Mouse (Mus musculus) brain, embryonic 18.5 days (tissue): ENCODE measurements at regions not wholly inside any gene's neighbourhood (a gene's known extent, or its start where the extent isn't known, plus 50 kb on each side); places are given as distances from the start of the nearest gene placed in this dataset.

Experiments used
- DNase-seq: peaks from one replicate; pipeline ENCODE4 v3.0.0-alpha.2; 2012; ENCODE audit warnings: low read depth, low spot score

- DNase-seq: no peak
These were observed 88.4 kb downstream of the Zfp706 start for GRCm38 (mm10) chr15:36919209-36919608.

DNA sequence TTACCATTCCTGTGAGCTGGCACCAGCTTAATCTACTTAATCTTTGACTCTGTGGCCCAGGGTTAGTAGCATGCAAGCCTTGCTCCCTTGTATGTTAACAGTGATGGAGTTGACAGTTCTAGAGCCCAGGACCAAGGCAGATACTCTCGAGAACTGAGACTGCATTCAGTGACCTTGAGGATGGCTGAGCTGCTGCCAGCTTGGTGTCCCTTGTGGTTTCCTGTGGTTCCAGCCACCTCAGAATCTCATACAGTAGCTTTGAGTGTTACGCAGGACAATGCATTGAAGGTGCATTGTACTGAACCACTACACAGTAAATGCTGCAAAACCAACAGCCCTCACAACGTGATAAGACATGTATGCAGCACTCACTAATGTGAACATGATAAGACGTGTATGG lies 90.6 kb downstream of the Zfp706 start:
- no peak for DNase-seq

DNA sequence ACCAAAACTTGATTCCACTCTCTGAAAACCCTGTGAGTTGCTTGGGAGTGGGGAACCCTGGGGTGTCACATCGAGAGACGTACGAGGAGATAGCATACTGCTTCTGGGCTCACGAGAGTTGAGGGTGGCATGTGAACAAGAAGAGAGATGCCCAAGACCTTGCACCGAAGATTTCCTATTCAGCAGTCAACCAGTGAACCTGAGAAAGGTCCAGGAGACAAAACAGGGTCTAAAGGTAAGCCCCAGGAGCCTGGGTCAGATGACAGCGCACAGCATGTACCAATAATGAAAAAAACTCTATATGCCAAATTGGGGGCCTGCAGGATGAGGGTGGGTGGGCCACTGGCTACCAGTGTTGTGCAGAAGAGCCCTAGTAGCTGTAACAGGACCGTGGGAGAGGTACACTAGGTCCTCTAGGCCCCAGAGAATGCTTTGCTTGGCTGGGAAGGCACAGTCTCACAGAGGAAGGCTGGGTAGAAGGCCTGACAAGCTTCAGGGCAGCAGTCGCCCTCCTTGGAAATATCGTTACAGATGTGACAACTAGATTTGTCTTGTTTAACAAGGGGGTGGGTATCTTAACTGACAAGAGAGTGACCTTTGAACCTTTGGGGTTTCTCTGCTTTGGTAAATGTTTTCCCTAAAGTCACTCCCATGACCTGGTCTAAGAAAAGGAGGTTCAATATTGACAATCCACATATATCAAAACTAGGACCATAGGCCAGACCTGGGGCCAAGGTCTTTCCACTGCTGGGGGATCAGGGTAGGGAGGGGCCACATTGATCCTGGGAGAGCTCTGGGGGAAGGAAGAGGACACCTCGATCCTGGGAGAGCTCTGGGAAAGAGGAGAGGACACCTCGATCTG lies 93.1 kb downstream of the Zfp706 start:
- DNase-seq: no peak

DNA sequence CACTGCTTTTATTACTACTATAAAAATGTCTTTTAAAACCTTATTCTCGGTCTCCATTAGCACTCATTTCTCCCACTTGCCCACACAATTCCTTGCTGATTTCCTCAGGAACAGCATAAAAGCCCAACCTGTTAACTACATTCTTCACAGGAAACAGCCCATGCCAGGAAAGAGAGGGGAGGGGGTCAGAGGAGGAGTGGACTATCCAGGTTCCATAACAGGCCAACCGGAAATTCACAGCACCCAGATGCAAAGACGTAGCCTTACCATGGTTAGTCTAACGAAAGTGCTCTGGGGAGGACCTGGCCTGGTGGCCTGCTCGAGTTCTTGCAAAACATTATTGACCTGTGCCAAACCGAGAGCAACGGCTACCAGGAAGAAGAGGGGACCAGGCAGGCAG lies 94.3 kb downstream of the Zfp706 start:
- no peak for DNase-seq

GRCm38 (mm10) chr15:36910272-36910671 lies 97.3 kb downstream of the Zfp706 start:
- no peak for DNase-seq

GRCm38 (mm10) chr15:36909494-36909893 lies 98.1 kb downstream of the Zfp706 start:
- no peak for DNase-seq

GRCm38 (mm10) chr15:36906789-36907188 lies 100.8 kb downstream of the Zfp706 start:
- no peak for DNase-seq

DNA sequence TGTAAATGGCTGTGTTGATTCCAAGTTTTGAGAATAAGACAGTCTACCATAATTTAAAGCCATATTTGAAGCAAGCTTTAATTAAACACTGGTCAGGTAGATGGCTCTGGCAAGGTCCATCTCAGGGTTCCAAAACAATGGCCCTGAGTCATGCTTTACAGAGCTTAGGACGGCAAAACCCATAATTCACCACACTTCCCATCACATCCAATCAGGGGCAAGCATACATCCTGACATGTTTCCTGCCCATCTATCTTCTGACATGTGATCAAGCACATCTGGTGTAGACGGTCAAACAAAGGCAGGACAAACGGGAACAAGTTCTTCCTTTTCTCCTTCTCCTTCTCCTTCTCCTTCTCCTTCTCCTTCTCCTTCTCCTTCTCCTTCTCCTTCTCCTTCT lies 101.5 kb downstream of the Zfp706 start:
- DNase-seq: no peak

GRCm38 (mm10) chr15:36903922-36904321 lies 103.7 kb downstream of the Zfp706 start:
- DNase-seq: no peak

- DNase-seq: no peak
These were observed 104.3 kb downstream of the Zfp706 start for GRCm38 (mm10) chr15:36903309-36903708.

DNA sequence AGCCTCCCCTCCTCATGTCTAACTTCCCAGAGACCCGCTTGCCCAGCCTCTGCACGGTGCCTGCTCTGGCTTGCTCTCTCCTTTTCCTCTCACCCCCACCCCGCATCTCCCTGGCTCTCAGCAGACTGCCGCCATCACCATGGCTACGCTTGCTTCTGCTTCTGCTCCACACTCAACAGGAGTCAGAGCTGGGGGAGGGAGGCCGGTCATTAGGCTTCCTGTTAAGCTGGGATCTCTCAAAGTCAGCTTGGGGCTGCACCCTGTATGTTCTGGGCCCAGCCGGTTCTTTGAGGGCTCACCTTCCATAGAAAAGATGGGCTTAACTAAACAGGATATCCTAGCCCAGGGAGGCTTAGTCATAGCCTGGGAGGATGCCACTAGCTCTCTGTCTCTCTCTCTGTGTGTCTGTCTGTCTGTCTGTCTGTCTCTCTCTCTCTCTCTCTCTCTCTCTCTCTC lies 105.7 kb downstream of the Zfp706 start:
- peak; percentile 60 for DNase-seq

- no peak for DNase-seq
These were observed 106.2 kb downstream of the Zfp706 start for GRCm38 (mm10) chr15:36901350-36901749.

DNA sequence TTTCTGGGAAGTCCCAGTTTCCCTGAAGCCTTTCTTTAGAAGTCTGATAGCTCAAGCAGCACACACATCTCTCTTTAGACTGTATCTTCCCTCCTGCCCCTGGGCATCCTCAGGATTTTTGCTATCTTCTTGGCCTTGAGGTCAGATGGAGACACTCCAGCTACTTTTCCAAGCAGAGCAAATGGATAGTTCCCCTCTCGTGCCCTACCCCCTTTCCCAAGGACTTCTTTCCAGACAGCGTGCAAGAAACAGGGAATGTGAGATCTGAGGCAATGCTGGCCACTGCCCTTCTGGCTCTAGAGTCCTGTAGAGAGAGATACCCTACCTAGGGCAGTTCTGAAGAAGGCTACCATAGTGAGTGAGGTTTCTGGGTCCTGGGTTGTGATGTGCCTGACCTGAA lies 106.6 kb downstream of the Zfp706 start:
- DNase-seq: no peak

DNA sequence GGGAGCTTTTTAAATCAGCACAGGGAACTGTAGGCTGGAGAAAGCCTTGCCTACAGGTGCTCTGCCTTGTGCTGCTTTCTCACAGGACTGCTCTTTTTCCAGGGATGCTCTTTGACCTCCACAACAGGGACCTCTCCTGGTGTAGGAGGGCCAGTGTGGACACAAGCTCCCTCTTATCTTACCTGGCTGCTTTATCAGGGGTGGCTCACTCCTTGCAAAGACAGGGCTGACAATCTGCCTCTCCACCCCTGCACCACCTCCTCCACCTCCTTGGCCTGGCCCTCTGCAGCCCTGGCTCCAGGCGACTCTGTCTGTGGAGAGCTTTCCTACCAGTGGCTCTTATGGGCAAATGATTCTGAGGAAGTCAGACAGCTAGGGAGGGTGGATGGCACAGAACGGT lies 107.7 kb downstream of the Zfp706 start:
- no peak for DNase-seq

- DNase-seq: no peak
These were observed 108.6 kb downstream of the Zfp706 start for GRCm38 (mm10) chr15:36898857-36899523.

DNA sequence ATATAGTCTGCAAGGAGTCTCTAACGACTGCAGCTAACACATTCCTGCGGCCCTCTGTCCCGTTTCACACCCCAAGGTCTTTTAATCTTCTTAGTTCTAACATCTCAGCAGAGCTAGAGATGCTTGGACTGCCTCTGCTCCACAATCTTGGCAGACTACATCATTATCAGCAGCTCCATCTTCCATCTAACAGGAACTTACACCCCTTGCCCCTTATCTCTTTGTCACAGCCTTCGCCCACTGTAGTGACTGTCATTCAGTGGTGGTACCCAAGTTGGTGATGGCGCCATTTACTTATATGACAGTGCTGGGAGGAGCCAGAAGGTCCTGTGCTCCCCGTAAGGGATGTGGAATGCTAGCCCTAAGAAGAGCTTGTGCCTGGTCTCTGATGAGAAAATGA lies 109.2 kb downstream of the Zfp706 start:
- DNase-seq: no peak

DNA sequence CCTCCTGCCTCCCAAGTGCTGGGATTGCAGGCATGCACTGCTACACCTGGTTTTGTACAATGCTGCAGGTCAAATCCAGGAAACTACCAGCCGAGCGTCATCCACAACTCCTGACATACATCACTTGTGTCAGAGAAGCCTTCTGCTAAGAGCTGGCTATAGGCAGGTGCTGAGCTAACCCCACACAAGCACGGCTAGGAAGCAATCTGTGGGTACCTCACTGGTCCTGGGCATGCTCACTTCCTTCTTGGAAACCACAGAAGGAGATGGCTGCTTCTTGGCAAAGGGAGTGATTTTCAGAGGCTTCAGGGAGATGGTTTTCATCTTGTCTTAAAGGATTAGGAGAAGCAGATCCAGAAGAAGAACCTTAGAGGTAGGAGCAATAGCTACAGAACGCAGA lies 111.3 kb downstream of the Zfp706 start:
- no peak for DNase-seq

DNA sequence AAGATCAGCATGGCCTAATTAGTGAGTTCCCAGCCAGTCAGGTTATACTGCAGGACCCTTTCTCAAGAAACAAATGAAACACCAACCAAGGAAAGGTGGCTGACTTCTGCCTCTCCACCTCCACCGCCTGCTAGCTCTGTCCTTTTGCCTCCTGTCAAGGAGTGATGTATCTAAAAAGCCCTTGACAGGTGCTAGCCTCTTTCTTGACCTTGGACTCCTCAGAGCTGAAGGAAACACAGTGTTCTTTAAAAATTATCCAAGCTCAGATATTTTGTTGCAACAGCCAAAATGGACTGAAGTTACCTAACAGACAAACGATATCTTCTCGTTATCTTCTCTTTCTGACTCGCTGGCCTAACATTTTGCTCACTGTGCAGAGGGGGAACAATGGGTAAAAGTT lies 112.5 kb downstream of the Zfp706 start:
- no peak for DNase-seq

GRCm38 (mm10) chr15:36893407-36893969 lies 114.1 kb downstream of the Zfp706 start:
- no peak for DNase-seq

- no peak for DNase-seq
These were observed 114.9 kb downstream of the Zfp706 start for GRCm38 (mm10) chr15:36892576-36893205.

DNA sequence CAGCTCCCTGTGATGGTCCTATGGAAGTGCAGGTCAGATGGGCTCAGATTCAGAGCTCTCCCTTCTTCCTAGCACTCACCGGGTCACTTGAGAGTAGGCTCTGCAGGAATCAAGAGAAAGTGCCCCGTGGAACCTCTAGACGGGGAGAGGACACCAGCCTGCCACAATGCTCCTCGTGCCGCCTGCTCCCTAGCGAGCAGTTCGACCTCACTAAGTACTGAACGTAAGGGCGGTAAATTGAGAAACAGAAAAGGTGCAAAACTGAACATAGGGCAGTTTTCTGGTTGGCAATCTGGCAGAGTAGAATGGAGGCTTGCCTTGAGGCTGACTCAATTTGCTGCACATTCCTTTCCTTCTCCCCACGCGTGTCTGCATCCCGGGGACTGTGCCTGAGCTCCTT lies 115.7 kb downstream of the Zfp706 start:
- DNase-seq: no peak

- DNase-seq: no peak
These were observed 116.3 kb downstream of the Zfp706 start for GRCm38 (mm10) chr15:36891296-36891695.
